ENCODE assay signal across 9 mouse cellular contexts in genomic region chr7:28301616-28302433, GRCm38 (mm10). TPM values are rescaled to one million over a fixed set of nuclear protein-coding genes. Genes with fewer than 3 reads are reported as not detected.
DNase-seq lines count a peak whose midpoint lies in the region; ATAC-seq lines count a peak whose summit lies in the region.
"Had no signal": no experiment of that assay in that cellular context is flagged by ENCODE, and none has a peak within 500 bp of the region (broad histone marks: within the 10 kb centered on the region; RNA-seq: fewer than 3 reads in every experiment).

Gene Dll3 (minus strand): TSS chr7:28302238.

- H3K4me1 ChIP-seq in forebrain, embryonic 12.5 days = peaks cover 49% of the 10 kb centered on the region
- peaks cover 6% of the 10 kb centered on the region; the same call in 1 of the 2 replicates for H3K4me1 ChIP-seq in hindbrain, embryonic 11.5 days (replicated peaks; ENCODE audit: control insufficient read depth, insufficient read depth, low read length)
- peaks cover 26% of the 10 kb centered on the region for H3K4me1 ChIP-seq in limb, embryonic 12.5 days (replicated peaks)
- peaks cover 70% of the 10 kb centered on the region for H3K4me1 ChIP-seq in midbrain, embryonic 10.5 days

- H3K9me3 ChIP-seq in forebrain, embryonic 12.5 days = no peaks in the 10 kb centered on the region
- H3K9me3 ChIP-seq in hindbrain, embryonic 11.5 days (ENCODE audit: control insufficient read depth, low read length) = no peaks in the 10 kb centered on the region
- H3K9me3 ChIP-seq in limb, embryonic 12.5 days = 0 out of 2 replicates have a peak, but pooled peaks cover 3% of the 10 kb centered on the region
- H3K9me3 ChIP-seq in midbrain, embryonic 10.5 days (replicated peaks) = no peaks in the 10 kb centered on the region

- H3K4me3 ChIP-seq in forebrain, embryonic 12.5 days (replicated peaks) = peak within 1 kb of the TSS; percentile 48
- H3K4me3 ChIP-seq in hindbrain, embryonic 11.5 days (ENCODE audit: low read depth, low read length) = peak within 1 kb of the TSS; percentile 55
- H3K4me3 ChIP-seq in limb, embryonic 12.5 days (replicated peaks) = peak within 1 kb of the TSS; percentile 33
- H3K4me3 ChIP-seq in midbrain, embryonic 10.5 days = peak within 1 kb of the TSS; percentile 63

- H3K27me3 ChIP-seq in forebrain, embryonic 12.5 days = peaks cover 48% of the 10 kb centered on the region
- H3K27me3 ChIP-seq in hindbrain, embryonic 11.5 days (ENCODE audit: control insufficient read depth, insufficient read depth, low read length) = peaks cover 7% of the 10 kb centered on the region
- peaks cover 66% of the 10 kb centered on the region for H3K27me3 ChIP-seq in limb, embryonic 12.5 days
- peaks cover 56% of the 10 kb centered on the region for H3K27me3 ChIP-seq in midbrain, embryonic 10.5 days (ENCODE audit: low read depth, poor library complexity, severe bottlenecking)
- no peaks in the 10 kb centered on the region; the same call in 1 of the 2 replicates for H3K27me3 ChIP-seq in splenic B cell, adult 2 months (ENCODE audit: control insufficient read depth, insufficient read depth, low read length, poor library complexity, severe bottlenecking)
- H3K27me3 ChIP-seq: Patski had no signal

- under 1% methylated on average over 30 of the region's 30 CpGs for WGBS in forebrain, embryonic 12.5 days
- whole genome bisulfite sequencing in hindbrain, embryonic 11.5 days = 2% methylated on average over 30 of the region's 30 CpGs
- under 1% methylated on average over 30 of the region's 30 CpGs for WGBS in limb, embryonic 12.5 days
- under 1% methylated on average over 30 of the region's 30 CpGs for WGBS in midbrain, embryonic 10.5 days

- peaks cover 31% of the 10 kb centered on the region for H3K36me3 ChIP-seq in forebrain, embryonic 12.5 days (replicated peaks)
- H3K36me3 ChIP-seq in hindbrain, embryonic 11.5 days (ENCODE audit: control insufficient read depth, insufficient read depth, low read length) = 0 out of 2 replicates have a peak, but pooled peaks cover 2% of the 10 kb centered on the region
- peaks cover 22% of the 10 kb centered on the region for H3K36me3 ChIP-seq in limb, embryonic 12.5 days
- H3K36me3 ChIP-seq in midbrain, embryonic 10.5 days = peaks cover 47% of the 10 kb centered on the region
- peaks cover 2% of the 10 kb centered on the region; the same call in 1 of the 2 replicates for H3K36me3 ChIP-seq in splenic B cell, adult 2 months (ENCODE audit: control insufficient read depth, insufficient read depth, low read length, poor library complexity, severe bottlenecking)

- peak within 1 kb of the TSS; percentile 65 for H3K9ac ChIP-seq in forebrain, embryonic 12.5 days
- peak within 1 kb of the TSS; percentile 77 for H3K9ac ChIP-seq in hindbrain, embryonic 11.5 days (ENCODE audit: low read depth, low read length)
- H3K9ac ChIP-seq in limb, embryonic 12.5 days (replicated peaks) = peak within 1 kb of the TSS; percentile 46

- peak; percentile 86 for ATAC-seq in forebrain, embryonic 12.5 days (ENCODE audit: low FRiP score)
- peak; percentile 76 for ATAC-seq in hindbrain, embryonic 11.5 days (ENCODE audit: low FRiP score)
- peak; percentile 44; the same call in 1 of the 2 replicates for ATAC-seq in limb, embryonic 12.5 days (ENCODE audit: insufficient number of reproducible peaks, insufficient read depth, low FRiP score, low TSS enrichment, low read depth)
- ATAC-seq: Patski had no signal

- H3K27ac ChIP-seq in forebrain, embryonic 12.5 days = peak within 1 kb of the TSS; percentile 90
- H3K27ac ChIP-seq in hindbrain, embryonic 11.5 days (ENCODE audit: low read depth, low read length) = peak within 1 kb of the TSS; percentile 92
- peak within 1 kb of the TSS; percentile 47; the same call in 1 of the 2 replicates for H3K27ac ChIP-seq in limb, embryonic 12.5 days
- H3K27ac ChIP-seq in midbrain, embryonic 10.5 days (replicated peaks) = peak within 1 kb of the TSS; percentile 93

- DNase-seq in cerebellum, postnatal 14 days = peak; percentile 63 to 71
- no peak for DNase-seq in cerebellum, adult 8-10 months
- peak; percentile 68 for DNase-seq in ZHBTc4 (ENCODE audit: low read depth, low spot score)
- DNase-seq in hindbrain, embryonic 11.5 days (ENCODE audit: low spot score) = peak; percentile 85
- DNase-seq in midbrain, embryonic 10.5 days (ENCODE audit: low spot score) = peak; percentile 85
- DNase-seq in splenic B cell, adult 2 months (ENCODE audit: low read depth, low spot score) = peak; percentile 59

- peak within 1 kb of the TSS; percentile 55 for H3K4me2 ChIP-seq in forebrain, embryonic 12.5 days
- H3K4me2 ChIP-seq in hindbrain, embryonic 11.5 days (replicated peaks; ENCODE audit: low read depth, low read length) = peak within 1 kb of the TSS; percentile 55
- peak within 1 kb of the TSS; percentile 57 for H3K4me2 ChIP-seq in limb, embryonic 12.5 days

RNA-seq across cellular contexts. Expression of gene Dll3, which starts in this region (rescaled TPM):
- polyA plus RNA-seq in forebrain, embryonic 12.5 days (2016; fragmentation: Nextera tagmentation; extraction: Ambion mirVana) = 42.9 and 43.5 TPM in 2 replicates
- 77.4 and 86.1 TPM in 2 replicates for polyA plus RNA-seq in hindbrain, embryonic 11.5 days (2014; fragmentation: Nextera tagmentation; extraction: Ambion mirVana)
- polyA plus RNA-seq in limb, embryonic 12.5 days (2016; fragmentation: Nextera tagmentation; extraction: Ambion mirVana) = 3.5 and 3.7 TPM in 2 replicates
- 39.0 and 61.2 TPM in 2 replicates for polyA plus RNA-seq in midbrain, embryonic 10.5 days (2016; fragmentation: Nextera tagmentation; extraction: Ambion mirVana)
